Mouse (Mus musculus) retina, postnatal 1 day (tissue): ENCODE measurements around the gene Prr19.
"Not testable (repeated sequence)": the region's sequence is repeated elsewhere in the genome, so short reads cannot be mapped to it uniquely, and the experiment has no call there.

ENCODE experiments used
- DNase-seq: peaks from one replicate; pipeline ENCODE4 v3.0.0-alpha.2; 2012

Gene Prr19

DNA sequence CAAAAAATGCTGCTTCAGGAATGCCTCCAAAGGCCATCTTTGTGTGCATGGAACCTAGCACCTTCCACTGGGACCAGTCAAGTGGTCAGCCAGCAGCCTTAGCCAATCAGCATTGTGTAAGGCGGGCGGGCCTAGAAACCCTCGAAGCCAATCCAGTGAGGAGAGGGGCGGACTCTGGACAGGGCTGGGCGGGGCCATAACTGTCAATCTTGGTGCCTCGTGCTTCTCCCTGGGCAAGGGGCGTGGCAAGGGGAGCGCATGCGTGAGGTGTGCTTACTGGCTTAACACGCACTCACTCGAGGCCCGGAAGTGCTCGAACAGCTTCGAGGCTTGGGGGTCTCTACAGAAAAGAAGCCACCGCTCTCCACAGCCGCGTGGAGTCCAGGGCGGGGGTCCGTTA is at the start of gene Prr19:
Prr19 (plus strand) TSS at position 349 of the 400 bp plus-strand sequence.
- peak; percentile 86 for DNase-seq

DNA sequence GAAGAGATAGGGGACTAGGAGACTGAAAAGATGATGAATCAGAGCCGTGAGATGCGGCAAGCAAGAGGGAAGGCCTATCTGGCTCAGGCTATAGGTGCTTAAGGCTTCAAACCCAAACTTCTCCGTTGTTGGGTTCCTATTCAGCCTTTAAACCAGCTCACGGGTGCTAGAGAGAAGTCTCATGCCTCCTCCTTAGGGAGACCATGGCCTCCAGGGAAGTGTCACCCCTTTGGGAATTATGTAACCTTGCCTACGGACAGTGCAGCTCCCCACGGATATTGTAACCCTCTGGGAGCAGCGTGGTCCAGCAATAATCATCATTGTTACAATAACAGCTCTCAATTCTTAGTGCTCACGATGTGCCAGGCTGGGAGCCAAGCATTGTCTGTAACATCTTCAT is 49.4 kb upstream of the Prr19 start:
- peak; percentile 17 for DNase-seq

DNA sequence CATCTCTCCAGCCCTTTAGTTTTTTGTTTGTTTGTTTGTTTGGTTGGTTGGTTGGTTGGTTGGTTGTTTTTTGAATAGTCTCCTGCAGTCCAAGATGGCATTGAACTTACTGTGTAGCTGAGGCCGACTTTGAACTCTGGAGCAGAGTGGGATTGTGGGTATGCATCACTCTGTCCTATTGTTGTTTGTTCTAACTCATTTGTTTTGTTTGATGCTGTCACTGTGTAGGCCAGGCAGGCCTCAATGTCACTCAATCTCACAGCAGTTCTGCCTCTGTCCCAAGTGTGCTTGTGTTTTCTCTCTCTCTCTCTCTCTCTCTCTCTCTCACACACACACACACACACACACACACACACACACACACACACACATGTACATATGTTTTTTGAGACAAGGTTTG is 39.3 kb upstream of the Prr19 start:
- no peak for DNase-seq

DNA sequence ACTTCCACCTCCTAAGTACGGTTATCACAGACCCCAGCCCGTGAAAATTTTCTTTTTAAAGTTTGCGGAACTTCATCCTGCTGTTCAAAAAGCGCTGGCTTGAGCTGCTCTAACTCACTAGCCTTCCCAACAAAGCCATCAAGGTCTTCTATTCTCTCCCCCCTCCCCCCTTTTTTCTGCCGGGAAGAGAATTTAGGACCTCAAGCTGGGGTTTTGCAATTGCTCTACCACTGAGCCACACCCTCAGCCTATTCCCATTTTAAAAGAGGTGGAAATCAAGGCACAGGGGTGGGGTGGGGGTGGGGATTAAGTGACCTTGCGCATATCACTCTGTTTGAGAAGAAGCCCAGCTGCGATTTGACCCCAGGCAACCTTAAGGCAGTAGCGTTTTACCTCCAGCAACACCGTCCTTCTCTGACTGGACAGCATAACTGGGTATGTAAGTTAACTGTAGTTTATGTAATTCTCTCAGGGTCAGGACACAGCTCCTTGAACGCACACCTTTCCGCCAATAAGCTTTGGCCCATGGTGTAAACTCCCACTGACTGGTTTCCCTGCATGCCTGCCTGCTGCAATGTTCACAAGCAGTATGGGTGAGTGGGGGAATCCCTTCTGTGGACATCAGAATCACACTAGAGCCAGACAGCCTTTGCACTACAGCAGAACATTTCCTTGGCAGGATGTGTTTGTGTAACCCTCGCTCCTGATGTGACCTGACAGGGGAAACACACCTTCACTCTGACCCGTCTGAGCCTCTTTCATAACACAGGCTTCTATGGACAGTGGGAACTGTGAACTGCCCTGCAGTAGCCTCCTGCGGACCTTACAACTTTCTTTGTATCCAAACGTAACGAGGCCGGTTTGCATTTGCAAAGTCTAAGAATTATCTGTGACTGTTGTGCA is 37.0 kb upstream of the Prr19 start:
- no peak for DNase-seq

DNA sequence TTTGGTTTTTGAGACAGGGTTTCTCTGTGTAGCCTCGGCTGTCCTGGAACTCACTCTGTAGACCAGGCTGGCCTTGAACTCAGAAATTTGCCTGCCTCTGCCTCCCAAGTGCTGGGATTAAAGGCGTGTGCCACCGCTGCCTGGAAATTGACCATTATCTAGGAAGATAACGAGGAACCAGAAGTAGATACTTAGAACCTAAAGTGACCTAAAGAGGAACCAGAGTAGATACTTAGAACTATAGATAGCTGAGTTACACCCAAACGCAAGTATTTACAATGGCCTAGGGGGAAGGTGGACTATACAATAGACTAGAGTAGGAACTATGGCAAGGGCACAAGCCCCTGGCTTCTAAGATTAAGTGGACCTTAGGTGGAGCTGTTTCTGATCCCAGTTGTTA is 35.5 kb upstream of the Prr19 start:
- not testable (repeated sequence) for DNase-seq

DNA sequence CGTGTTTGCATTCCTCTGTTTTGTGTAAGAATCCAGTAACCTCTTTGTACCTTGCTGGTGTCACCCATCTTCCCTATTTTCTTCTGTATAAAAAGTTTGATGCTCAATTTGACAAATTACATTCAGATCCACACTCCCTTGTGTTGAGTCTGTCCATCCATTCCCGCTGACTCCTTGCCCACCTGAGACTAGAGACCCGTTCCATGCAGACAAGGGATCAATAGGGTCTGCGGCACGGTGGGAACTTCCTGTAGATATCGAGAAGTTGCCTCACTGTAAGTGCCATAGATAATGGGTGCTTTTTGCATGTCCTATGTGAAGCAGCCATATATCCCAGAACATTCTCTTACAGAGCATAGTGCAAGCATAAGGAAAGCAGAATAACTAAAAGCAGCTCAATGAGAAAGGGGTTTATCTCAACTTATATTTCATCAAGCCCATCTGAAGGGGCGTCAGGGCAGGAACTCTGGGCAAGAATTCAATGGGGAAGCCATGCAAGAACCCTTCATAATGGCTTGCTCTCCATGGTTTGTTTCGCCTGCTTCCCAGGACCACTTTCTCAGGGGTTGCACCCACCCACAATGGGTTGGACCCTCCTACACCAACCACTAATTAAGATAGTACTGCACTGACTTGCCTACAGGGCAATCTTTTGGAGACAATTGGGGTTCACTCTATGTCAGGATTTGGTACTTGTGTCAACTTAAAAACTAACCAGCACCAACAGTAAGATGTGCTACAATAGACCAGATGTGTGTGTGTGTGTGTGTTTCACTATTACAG is 34.8 kb upstream of the Prr19 start:
- no peak for DNase-seq

DNA sequence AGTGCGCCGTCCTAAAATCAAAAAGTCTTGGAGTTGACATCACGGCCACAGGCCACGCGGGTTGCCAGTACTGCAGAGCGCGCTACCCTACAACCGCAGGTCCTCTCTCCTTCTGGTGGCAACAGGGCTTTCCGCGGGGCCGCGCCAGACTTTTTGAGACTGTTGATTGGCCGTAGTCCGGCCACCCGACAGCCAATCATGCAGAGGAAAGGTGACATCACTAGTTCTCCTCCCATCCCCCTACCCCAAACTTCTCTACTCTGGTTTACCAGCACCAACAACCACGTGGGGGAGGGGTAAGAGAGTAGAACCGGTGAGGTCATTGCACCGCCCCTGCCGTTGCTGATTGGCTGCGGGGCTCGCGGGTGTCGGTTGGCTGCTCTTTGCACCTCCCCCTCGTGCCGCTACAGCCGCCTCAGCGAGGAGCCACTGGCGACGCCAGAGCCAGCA is 33.9 kb upstream of the Prr19 start, which contains the start of gene Cic:
Cic (plus strand) TSS at position 404 of the 450 bp plus-strand sequence.
- DNase-seq, result peak; percentile 100

- DNase-seq, result peak; percentile 100
Measured at GRCm38 (mm10) chr7:25267751-25268463, 33.3 kb upstream of the Prr19 start.

- no peak for DNase-seq
Measured at GRCm38 (mm10) chr7:25268588-25268987, 32.6 kb upstream of the Prr19 start.

- DNase-seq, result no peak
Measured at GRCm38 (mm10) chr7:25269029-25269428, 32.2 kb upstream of the Prr19 start.

- DNase-seq, result no peak
Measured at GRCm38 (mm10) chr7:25269545-25270271, 31.5 kb upstream of the Prr19 start.

DNA sequence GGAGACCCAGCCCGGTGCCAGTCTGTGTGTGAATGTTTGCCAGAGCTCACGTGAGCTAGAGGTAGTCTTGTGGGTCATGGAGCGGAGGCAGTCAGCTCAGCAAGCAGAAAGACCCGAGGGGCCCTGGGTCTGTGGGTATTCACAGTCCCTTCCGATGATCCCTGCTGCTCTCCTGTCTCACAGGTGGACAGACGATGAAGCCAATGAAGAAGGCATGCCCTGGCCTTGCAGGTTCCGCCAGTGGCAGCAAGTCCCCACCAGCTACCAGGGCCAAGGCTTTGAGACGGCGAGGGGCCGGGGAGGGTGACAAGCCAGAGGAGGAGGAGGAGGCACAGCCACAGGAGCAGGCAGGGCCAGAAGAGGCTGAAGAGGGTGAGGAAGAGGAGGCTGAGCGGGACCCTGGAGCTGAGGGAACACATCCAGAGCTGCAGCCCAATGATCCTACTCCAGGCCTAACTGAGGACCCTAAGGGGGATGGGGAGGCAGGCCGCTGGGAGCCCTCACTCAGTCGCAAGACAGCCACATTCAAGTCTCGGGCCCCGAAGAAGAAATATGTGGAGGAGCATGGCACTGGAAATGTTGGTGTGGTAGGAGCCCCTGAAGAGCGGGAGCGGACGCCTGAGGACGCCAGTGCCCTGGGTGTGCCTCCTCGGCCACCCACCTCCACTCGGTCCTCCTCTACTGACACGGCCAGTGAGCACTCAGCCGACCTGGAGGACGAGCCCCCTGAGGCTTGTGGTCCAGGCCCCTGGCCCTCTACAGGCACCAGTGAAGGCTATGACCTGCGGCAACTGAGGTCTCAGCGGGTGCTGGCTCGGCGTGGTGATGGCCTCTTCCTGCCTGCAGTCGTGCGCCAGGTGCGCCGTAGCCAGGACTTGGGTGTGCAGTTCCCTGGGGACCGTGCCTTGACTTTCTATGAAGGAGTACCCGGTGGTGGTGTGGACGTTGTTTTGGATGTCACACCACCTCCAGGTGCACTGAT is 30.3 kb upstream of the Prr19 start:
- no peak for DNase-seq

DNA sequence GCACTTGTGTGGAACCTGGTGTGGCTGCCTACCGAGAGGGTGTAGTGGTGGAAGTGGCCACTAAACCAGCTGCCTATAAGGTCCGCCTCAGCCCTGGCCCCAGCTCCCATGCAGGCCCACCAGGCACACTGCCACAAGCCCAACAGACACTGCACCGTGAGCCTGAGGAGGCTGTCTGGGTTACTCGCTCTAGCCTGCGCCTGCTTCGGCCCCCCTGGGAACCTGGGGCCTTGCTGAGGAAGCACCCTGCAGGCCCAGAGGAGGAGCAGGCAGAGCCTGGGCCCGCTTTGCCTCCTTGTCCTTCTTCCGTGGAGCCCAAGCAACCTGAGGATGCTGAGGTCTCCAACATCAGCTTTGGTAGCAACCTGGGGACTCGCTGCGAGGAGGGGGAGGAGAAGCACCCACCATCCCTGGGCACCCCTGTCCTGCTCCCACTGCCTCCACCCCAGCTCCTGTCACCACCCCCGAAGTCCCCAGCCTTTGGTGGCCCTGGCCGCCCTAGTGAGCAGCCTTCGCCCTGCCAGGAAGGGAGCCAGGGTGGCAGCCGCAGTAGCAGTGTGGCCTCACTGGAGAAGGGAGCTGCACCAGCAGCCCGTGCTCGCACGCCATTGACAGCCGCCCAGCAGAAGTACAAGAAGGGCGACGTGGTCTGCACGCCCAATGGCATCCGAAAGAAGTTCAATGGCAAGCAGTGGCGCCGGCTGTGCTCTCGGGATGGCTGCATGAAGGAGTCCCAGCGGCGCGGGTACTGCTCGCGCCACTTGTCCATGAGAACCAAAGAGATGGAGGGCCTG is 29.4 kb upstream of the Prr19 start:
- no peak for DNase-seq

DNA sequence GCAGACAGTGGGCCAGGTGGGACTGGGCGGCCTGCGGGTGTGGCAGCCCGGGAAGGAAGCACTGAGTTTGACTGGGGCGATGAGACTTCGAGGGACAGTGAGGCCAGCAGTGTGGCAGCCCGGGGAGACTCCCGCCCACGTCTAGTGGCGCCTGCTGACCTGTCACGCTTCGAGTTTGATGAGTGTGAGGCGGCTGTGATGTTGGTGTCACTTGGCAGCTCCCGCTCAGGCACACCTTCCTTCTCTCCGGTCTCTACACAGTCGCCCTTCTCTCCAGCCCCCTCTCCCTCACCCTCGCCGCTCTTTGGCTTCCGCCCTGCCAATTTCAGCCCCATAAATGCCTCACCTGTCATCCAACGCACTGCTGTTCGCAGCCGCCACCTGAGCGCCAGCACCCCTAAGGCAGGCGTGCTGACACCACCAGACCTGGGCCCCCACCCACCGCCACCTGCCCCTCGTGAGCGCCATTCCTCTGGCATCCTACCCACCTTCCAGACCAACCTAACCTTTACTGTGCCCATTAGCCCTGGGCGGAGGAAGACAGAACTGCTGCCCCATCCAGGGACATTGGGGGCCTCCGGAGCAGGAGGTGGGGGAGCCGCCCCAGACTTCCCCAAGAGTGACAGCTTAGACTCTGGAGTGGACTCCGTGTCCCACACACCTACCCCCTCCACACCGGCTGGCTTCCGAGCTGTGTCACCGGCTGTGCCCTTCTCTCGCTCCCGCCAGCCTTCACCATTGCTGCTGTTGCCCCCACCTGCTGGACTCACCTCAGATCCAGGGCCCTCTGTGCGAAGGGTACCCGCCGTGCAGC is 28.6 kb upstream of the Prr19 start:
- DNase-seq, result no peak

GRCm38 (mm10) chr7:25273259-25274241 is 27.7 kb upstream of the Prr19 start:
- no peak for DNase-seq

DNA sequence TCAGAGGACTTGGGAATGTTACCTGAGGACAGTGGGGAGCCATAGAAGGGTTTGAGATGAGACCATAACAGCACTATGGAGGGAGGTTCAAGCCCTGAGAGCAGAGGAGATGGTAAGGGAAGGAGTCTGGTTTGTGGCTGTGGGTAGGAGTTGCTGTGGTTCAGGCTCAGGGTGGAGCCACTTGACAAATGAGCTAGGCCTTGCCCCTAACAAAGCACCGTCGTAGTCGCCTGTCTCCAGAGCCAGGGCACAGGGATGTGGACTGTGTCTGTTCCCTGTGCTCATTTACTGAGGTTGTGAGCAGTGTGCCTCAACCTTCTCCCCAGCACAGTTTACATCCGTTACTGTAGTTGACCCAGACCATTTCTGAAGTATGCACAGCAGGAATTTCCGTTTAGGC is 26.6 kb upstream of the Prr19 start:
- DNase-seq, result no peak

DNA sequence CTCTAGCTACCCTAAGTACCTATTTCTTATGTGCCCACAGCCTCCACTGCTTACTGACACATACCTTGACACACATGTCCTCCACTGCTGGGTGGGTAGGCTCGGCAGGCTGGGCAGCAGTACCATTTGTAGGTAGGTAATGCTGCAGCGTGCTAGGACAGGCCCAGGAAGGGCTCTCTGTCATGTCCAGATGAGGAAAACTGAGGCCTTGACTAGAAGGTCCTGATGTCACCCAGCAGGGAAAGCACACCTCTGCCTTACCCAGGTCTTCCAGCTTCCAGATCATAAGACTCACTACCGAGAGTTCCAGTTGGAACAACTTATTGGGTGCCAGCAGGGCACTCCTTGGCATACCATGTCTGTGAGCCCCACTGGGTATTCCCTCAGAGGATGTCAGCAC is 26.2 kb upstream of the Prr19 start:
- DNase-seq, result no peak
